ENCODE assay signal across 9 mouse cellular contexts in genomic region chr8:91147715-91148114, GRCm38 (mm10). TPM values are rescaled to one million over a fixed set of nuclear protein-coding genes. Genes with fewer than 3 reads are reported as not detected.
DNase-seq lines count a peak whose midpoint lies in the region; ATAC-seq and TF ChIP-seq lines count a peak whose summit lies in the region.
"Had no signal": no experiment of that assay in that cellular context is flagged by ENCODE, and none has a peak within 500 bp of the region (broad histone marks: within the 10 kb centered on the region; RNA-seq: fewer than 3 reads in every experiment).

No protein-coding gene starts in this region.

- ATAC-seq in heart, embryonic 14.5 days (ENCODE audit: insufficient number of reproducible peaks, insufficient read depth, low FRiP score, low read depth), result no peak

- no peak overlapping the region for H3K27ac ChIP-seq in layer of hippocampus, adult 2 months
- no peak overlapping the region for H3K27ac ChIP-seq in ES-Bruce4 (ENCODE audit: insufficient read depth, low read length)
- no peak overlapping the region for H3K27ac ChIP-seq in heart, embryonic 14.5 days (replicated peaks in 1 of 2; ENCODE audit: control insufficient read depth in 1 of 2, insufficient read depth in 1 of 2, low read depth in 2 of 2, low read length in 2 of 2)

- H3K4me1 ChIP-seq in ES-Bruce4 (ENCODE audit: control insufficient read depth, insufficient read depth, low read length), result no peaks in the 10 kb centered on the region
- peaks cover 0 to 6% of the 10 kb centered on the region in 2 experiments; a peak in 1 of 4 replicates for H3K4me1 ChIP-seq in heart, embryonic 14.5 days (ENCODE audit: control insufficient read depth in 2 of 2, insufficient read depth in 2 of 2, low read length in 2 of 2)
- H3K4me1 ChIP-seq in megakaryocyte, embryonic 14.5 days, result peaks cover 19% of the 10 kb centered on the region

- no peaks in the 10 kb centered on the region for H3K9me3 ChIP-seq in ES-Bruce4 (replicated peaks; ENCODE audit: control insufficient read depth, insufficient read depth, low read length, poor library complexity, severe bottlenecking)
- no peaks in the 10 kb centered on the region for H3K9me3 ChIP-seq in heart, embryonic 14.5 days (ENCODE audit: control insufficient read depth, low read length)
- H3K9me3 ChIP-seq in megakaryocyte, embryonic 14.5 days, result peaks cover 27% of the 10 kb centered on the region

- no peak for TF ChIP-seq EP300 in ES-Bruce4 (IDR thresholded peaks at IDR 0.05; ENCODE audit: insufficient read depth, low read depth, low read length)

- H3K4me2 ChIP-seq in heart, embryonic 14.5 days (ENCODE audit: low read length), result peak overlapping the region; percentile 60

- TF ChIP-seq CTCF in layer of hippocampus, adult 2 months (conservative IDR thresholded peaks at IDR 0.05), result peak; percentile 93
- peak; percentile 8 for TF ChIP-seq CTCF in ES-Bruce4 (IDR thresholded peaks at IDR 0.05; ENCODE audit: low read depth, low read length)

- no peaks in the 10 kb centered on the region for H3K36me3 ChIP-seq in ES-Bruce4 (ENCODE audit: control insufficient read depth, insufficient read depth, low read length, poor library complexity, severe bottlenecking)
- no peaks in the 10 kb centered on the region for H3K36me3 ChIP-seq in heart, embryonic 14.5 days (ENCODE audit: control insufficient read depth, insufficient read depth, low read length)
- no peaks in the 10 kb centered on the region for H3K36me3 ChIP-seq in megakaryocyte, embryonic 14.5 days (replicated peaks; ENCODE audit: low read length)

- no peak for TF ChIP-seq POLR2A in ES-Bruce4 (IDR thresholded peaks at IDR 0.05; ENCODE audit: insufficient read depth, low read length)

- DNase-seq in layer of hippocampus, adult 2 months (ENCODE audit: low spot score in 2 of 2), result peak; percentile 39 to 56
- DNase-seq in layer of hippocampus, adult 9-11 months, result no peak
- DNase-seq in cerebellum, adult 11 months, result peak; percentile 45
- peak; percentile 61 to 73 for DNase-seq in kidney, postnatal 25 days
- peak; percentile 54 for DNase-seq in thymus, postnatal 4 days

- no peaks in the 10 kb centered on the region for H3K27me3 ChIP-seq in ES-Bruce4 (ENCODE audit: control insufficient read depth, insufficient read depth, low read length, poor library complexity, severe bottlenecking)
- no peaks in the 10 kb centered on the region for H3K27me3 ChIP-seq in heart, embryonic 14.5 days (ENCODE audit: control insufficient read depth, insufficient read depth, low read length)
- H3K27me3 ChIP-seq in megakaryocyte, embryonic 14.5 days (replicated peaks), result peaks cover 5% of the 10 kb centered on the region

- H3K9ac ChIP-seq in ES-Bruce4 (ENCODE audit: low read depth, poor library complexity, severe bottlenecking), result no peak overlapping the region
- H3K9ac ChIP-seq in heart, embryonic 14.5 days (ENCODE audit: low read length), result peak overlapping the region; percentile 60

- WGBS in heart, embryonic 14.5 days, result 8% methylated on average over 6 of the region's 6 CpGs

- H3K4me3 ChIP-seq in layer of hippocampus, adult 2 months, result peak overlapping the region; percentile 28
- H3K4me3 ChIP-seq in ES-Bruce4 (ENCODE audit: low read depth, low read length), result no peak overlapping the region
- peak overlapping the region; percentile 25 to 31; a peak in 3 of 4 replicates for H3K4me3 ChIP-seq in heart, embryonic 14.5 days (ENCODE audit: control insufficient read depth in 1 of 2, insufficient read depth in 1 of 2, low read depth in 1 of 2, low read length in 2 of 2)
- peak overlapping the region; percentile 76 for H3K4me3 ChIP-seq in megakaryocyte, embryonic 14.5 days (replicated peaks)
- H3K4me3 ChIP-seq: erythroblast, embryonic 14.5 days had no signal

RNA-seq across cellular contexts. Expression of gene Aktip, which starts 52.1 kb away (rescaled TPM):
- total RNA-seq in layer of hippocampus, adult 2 months (2021), result 10 to 100 TPM; 93.4 to 93.9 TPM
- polyA plus RNA-seq in ES-Bruce4 (2011; ENCODE audit: insufficient read depth, insufficient read length, low read depth, missing spikeins), result 74.4 and 80.3 TPM in 2 replicates
- 47.0 and 53.9 TPM in 2 replicates for polyA plus RNA-seq in heart, embryonic 14.5 days (2014; fragmentation: Nextera tagmentation; extraction: Ambion mirVana)
- 3.2 TPM in 1 of 2 replicates, not detected in the other for polyA plus RNA-seq in megakaryocyte, embryonic 14.5 days (2012; ENCODE audit: insufficient read depth, low replicate concordance)
- polyA plus RNA-seq: erythroblast, embryonic 14.5 days had no signal

Comparison
In these comparisons a context has a peak if more than half of its experiments do, and no peak if none do; other contexts are left out.
1. RNA of gene Aktip, which starts 52.1 kb away (polyA plus RNA-seq): 74.4 to 80.3 TPM in ES-Bruce4 and 47.0 to 53.9 TPM in heart, embryonic 14.5 days; 3.2 TPM in megakaryocyte, embryonic 14.5 days; every median in the first group is over 10 times any median in the second.